Comparison of ENCODE assay signal across 8 mouse cellular contexts in genomic region chr13:51099560-51100232, GRCm38 (mm10). TPM values are rescaled to one million over a fixed set of nuclear protein-coding genes. Genes with fewer than 3 reads are reported as not detected.
DNase-seq lines count a peak whose midpoint lies in the region; ATAC-seq and TF ChIP-seq lines count a peak whose summit lies in the region.

No protein-coding gene starts in this region.

- H3K36me3 ChIP-seq in limb, embryonic 15.5 days, result peaks cover 7% of the 10 kb centered on the region
- no peaks in the 10 kb centered on the region for H3K36me3 ChIP-seq in midbrain, embryonic 16.5 days (ENCODE audit: control insufficient read depth, insufficient read depth, low read length)

- H3K9me3 ChIP-seq in limb, embryonic 15.5 days, result peaks cover 3% of the 10 kb centered on the region; the same call in 1 of the 2 replicates
- H3K9me3 ChIP-seq in midbrain, embryonic 16.5 days (replicated peaks; ENCODE audit: control insufficient read depth, low read length, poor library complexity, severe bottlenecking), result no peaks in the 10 kb centered on the region; the same call in 1 of the 2 replicates

- peak overlapping the region; percentile 48 for H3K9ac ChIP-seq in limb, embryonic 15.5 days
- peak overlapping the region; percentile 98 for H3K9ac ChIP-seq in midbrain, embryonic 16.5 days (ENCODE audit: low read depth, low read length)

- H3K4me2 ChIP-seq in limb, embryonic 15.5 days, result peak overlapping the region; percentile 86
- peak overlapping the region; percentile 70 for H3K4me2 ChIP-seq in midbrain, embryonic 16.5 days (ENCODE audit: low read length)

- H3K4me1 ChIP-seq in limb, embryonic 15.5 days, result peaks cover 17% of the 10 kb centered on the region
- H3K4me1 ChIP-seq in midbrain, embryonic 16.5 days (ENCODE audit: control insufficient read depth, insufficient read depth, low read length), result peaks cover 26% of the 10 kb centered on the region

- DNase-seq in left cerebral cortex, adult 2 months (ENCODE audit: extremely low spot score in 1 of 2, low spot score in 2 of 2), result peak; percentile 16 to 19
- no peak for DNase-seq in left cerebral cortex, adult 8-10 months (ENCODE audit: low spot score in 2 of 2)
- peak; percentile 20 for DNase-seq in brain, embryonic 18.5 days (ENCODE audit: low read depth, low spot score)
- no peak for DNase-seq in B cell, adult 2 months
- DNase-seq in thymus, postnatal 10 days (ENCODE audit: low spot score in 2 of 2), result no peak

- peak; percentile 14 to 38; a peak in 1 of 4 replicates for ATAC-seq in hematopoietic stem cell, adult 5-6 weeks (replicated peaks in 1 of 2; ENCODE audit: insufficient read depth in 1 of 2, low FRiP score in 2 of 2, low TSS enrichment in 1 of 2, low read depth in 1 of 2, poor library complexity in 2 of 2, severe bottlenecking in 2 of 2)
- no peak for ATAC-seq in limb, embryonic 15.5 days (ENCODE audit: insufficient number of reproducible peaks, low FRiP score, low TSS enrichment, low read depth)
- peak; percentile 41 for ATAC-seq in midbrain, embryonic 16.5 days

- no peaks in the 10 kb centered on the region for H3K27me3 ChIP-seq in limb, embryonic 15.5 days
- H3K27me3 ChIP-seq in midbrain, embryonic 16.5 days (ENCODE audit: control insufficient read depth, insufficient read depth, low read depth, low read length), result no peaks in the 10 kb centered on the region

- peak overlapping the region; percentile 95 for H3K27ac ChIP-seq in left cerebral cortex, adult 2 months
- H3K27ac ChIP-seq in limb, embryonic 15.5 days, result peak overlapping the region; percentile 89
- peak overlapping the region; percentile 96 for H3K27ac ChIP-seq in midbrain, embryonic 16.5 days (ENCODE audit: low read length)

- no peak for TF ChIP-seq CTCF in left cerebral cortex, adult 2 months (IDR thresholded peaks at IDR 0.05)

- intact Hi-C loops in left cerebral cortex, adult 2 months (cut with DNase I), result loop anchor here (2.0 to 10.0 kb wide), 4 partner anchors 71 to 545 kb away; partner anchors contain the start of genes Cks2 and Nxnl2

- 4% methylated on average over 26 of the region's 26 CpGs for WGBS in limb, embryonic 15.5 days
- 1% methylated on average over 26 of the region's 26 CpGs for WGBS in midbrain, embryonic 16.5 days

- H3K4me3 ChIP-seq in left cerebral cortex, adult 2 months, result peak overlapping the region; percentile 84
- peak overlapping the region; percentile 87 for H3K4me3 ChIP-seq in limb, embryonic 15.5 days
- H3K4me3 ChIP-seq in midbrain, embryonic 16.5 days (ENCODE audit: low read depth, low read length), result peak overlapping the region; percentile 80

RNA-seq across cellular contexts. Expression of gene Spin1, which starts 1.0 kb away (rescaled TPM):
- total RNA-seq in left cerebral cortex, adult 2 months (2021), result 100 to 1,000 TPM; 163 to 175 TPM
- 100 to 1,000 TPM; 153 to 182 (median 175) TPM for total RNA-seq in left cerebral cortex, adult 8-10 months (2022)
- total RNA-seq in hematopoietic stem cell, adult 5-6 weeks (2017), result 67.7 and 70.2 TPM in 2 replicates
- polyA plus RNA-seq in limb, embryonic 15.5 days (2015; fragmentation: Nextera tagmentation; extraction: Ambion mirVana), result 81.4 and 90.7 TPM in 2 replicates
- 181 and 183 TPM in 2 replicates for polyA plus RNA-seq in midbrain, embryonic 16.5 days (2015; fragmentation: Nextera tagmentation; extraction: Ambion mirVana)

Comparison
In these comparisons a context has a peak if more than half of its experiments do, and no peak if none do; other contexts are left out.
1. DNase-seq: peak in left cerebral cortex, adult 2 months (2 of 2) and brain, embryonic 18.5 days (single experiment); none in left cerebral cortex, adult 8-10 months (0 of 2), B cell, adult 2 months (0 of 2) and thymus, postnatal 10 days (0 of 2).
2. Peak in every context shown above with its lines, with median percentiles within 50 percentile points of each other: H3K27ac ChIP-seq and H3K4me3 ChIP-seq.